Mouse (Mus musculus) embryonic facial prominence, embryonic 13.5 days (tissue): ENCODE measurements around the gene Hspb9. TPM values are rescaled to one million over a fixed set of nuclear protein-coding genes. Genes with fewer than 3 reads are reported as not detected.

Experiments used
- ATAC-seq: fragments of 200-750 bp; cut with Nextera tagmentation; 2 replicates; pipeline ENCODE4 v1.8.0; 2017; ENCODE audit warnings: low read depth; ENCODE audit not compliant: insufficient number of reproducible peaks, insufficient read depth, low FRiP score, low TSS enrichment
- H3K27ac ChIP-seq: fragments of 300-500 bp; sonication (generic); 2 replicates; pipeline ENCODE4 v1.5.1; 2015; ENCODE audit warnings: moderate library complexity, mild to moderate bottlenecking, inconsistent platforms
- H3K27me3 ChIP-seq: fragments of 300-500 bp; sonication (generic); 2 replicates; pipeline ENCODE4 v1.6.1; 2015; ENCODE audit warnings: mild to moderate bottlenecking, inconsistent platforms
- H3K36me3 ChIP-seq: fragments of 300-500 bp; sonication (generic); 2 replicates; pipeline ENCODE4 v1.6.1; 2015; ENCODE audit warnings: mild to moderate bottlenecking, inconsistent platforms
- H3K4me1 ChIP-seq: fragments of 300-500 bp; sonication (generic); 2 replicates; pipeline ENCODE4 v1.6.1; 2015; ENCODE audit warnings: inconsistent platforms
- H3K4me2 ChIP-seq: fragments of 300-500 bp; sonication (generic); 2 replicates; pipeline ENCODE4 v1.6.1; 2015; ENCODE audit warnings: moderate library complexity, mild to moderate bottlenecking, inconsistent platforms
- H3K4me3 ChIP-seq: fragments of 300-500 bp; sonication (generic); 2 replicates; pipeline ENCODE4 v1.5.1; 2015; ENCODE audit warnings: mild to moderate bottlenecking, inconsistent platforms
- H3K9ac ChIP-seq: fragments of 300-500 bp; sonication (generic); 2 replicates; pipeline ENCODE4 v1.6.1; 2015; ENCODE audit warnings: mild to moderate bottlenecking, inconsistent platforms
- H3K9me3 ChIP-seq: fragments of 300-500 bp; sonication (generic); 2 replicates; pipeline ENCODE4 v1.6.1; 2016; ENCODE audit warnings: inconsistent platforms
- WGBS: fragments of 180-500 bp; shearing (Covaris S2); methylation state at CpG from one replicate; pipeline ENCODE4 v1.1.7; 2015; ENCODE audit warnings: mixed read lengths; 5-methylcytosine and 5-hydroxymethylcytosine counted together
- polyA plus RNA-seq: library from polyadenylated mRNA; unstranded; fragments of >200 nt; fragmentation: Nextera tagmentation; extraction: Ambion mirVana; gene quantifications from 2 replicates; pipeline ENCODE4 v1.2.1, GENCODE M21; 2015

Gene Hspb9
- polyA plus RNA-seq, 1 experiment from 2014 or later = not detected

DNA sequence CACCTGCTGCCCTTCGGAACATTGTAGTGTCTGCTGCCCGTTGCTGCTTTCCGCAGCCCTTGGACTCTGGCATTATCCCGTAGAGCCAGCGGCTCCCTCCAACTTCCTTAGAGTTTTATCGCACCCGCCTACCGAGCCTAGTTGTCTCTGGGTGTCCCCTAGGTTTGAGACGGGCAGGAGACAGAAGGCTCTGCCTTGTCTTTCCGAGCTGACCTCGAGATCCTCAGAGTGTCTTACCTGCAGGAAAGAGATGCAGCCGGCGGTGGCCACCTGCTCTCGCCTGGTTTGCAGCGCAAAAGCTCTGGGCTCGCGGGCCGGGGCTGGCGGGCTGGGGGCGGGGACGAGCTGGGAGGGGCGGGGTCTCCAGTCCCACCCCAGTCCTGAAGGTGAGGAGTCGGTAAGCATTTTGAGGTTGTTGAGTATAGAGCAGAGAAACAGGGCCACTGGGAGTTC lies 21.5 kb upstream of the Hspb9 start, which contains the start of gene Zfp385c:
TSS of gene Zfp385c (minus strand) at position 292 of the 453 bp plus-strand sequence.
- Histone ChIP-seq H3K4me2 (peak within 1 kb of the TSS; percentile 67), H3K27me3 (peaks cover 27% of the 10 kb centered on the region), H3K4me1 (peaks cover 10% of the 10 kb centered on the region), H3K36me3 (no peaks in the 10 kb centered on the region), H3K4me3 (peak within 1 kb of the TSS; percentile 40), H3K9ac (peak within 1 kb of the TSS; percentile 52; the same call in 1 of the 2 replicates), H3K27ac (no peak within 1 kb of the TSS), H3K9me3 (no peaks in the 10 kb centered on the region)
- ATAC-seq = no peak
- 2% methylated on average over 23 of the region's 23 CpGs for WGBS

DNA sequence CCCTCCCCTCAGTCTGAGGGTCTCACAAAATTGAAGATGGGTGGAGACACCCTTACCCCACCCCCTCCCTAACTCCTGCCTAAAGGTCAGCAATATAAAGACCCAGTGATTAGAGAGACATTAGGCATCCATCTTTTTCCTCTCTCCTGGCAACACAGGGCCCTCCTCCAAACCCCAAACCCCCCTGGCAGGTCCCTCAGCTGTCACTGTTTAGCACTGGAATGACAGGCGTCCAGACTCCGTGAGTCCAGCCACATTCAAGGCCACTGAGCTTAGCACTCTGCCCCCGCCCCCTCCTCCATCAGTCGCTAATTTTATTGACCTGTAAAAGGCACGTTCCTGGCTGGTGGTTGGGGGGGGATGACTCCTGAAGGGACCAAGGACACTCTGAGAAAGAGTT lies 20.5 kb upstream of the Hspb9 start:
- Histone ChIP-seq H3K27me3 (peaks cover 27% of the 10 kb centered on the region), H3K27ac (no peak overlapping the region), H3K36me3 (no peaks in the 10 kb centered on the region), H3K4me1 (peaks cover 10% of the 10 kb centered on the region), H3K4me2 (no peak overlapping the region), H3K9ac (no peak overlapping the region), H3K9me3 (no peaks in the 10 kb centered on the region), H3K4me3 (no peak overlapping the region)
- no peak for ATAC-seq
- WGBS = 26% methylated on average over 5 of the region's 5 CpGs

DNA sequence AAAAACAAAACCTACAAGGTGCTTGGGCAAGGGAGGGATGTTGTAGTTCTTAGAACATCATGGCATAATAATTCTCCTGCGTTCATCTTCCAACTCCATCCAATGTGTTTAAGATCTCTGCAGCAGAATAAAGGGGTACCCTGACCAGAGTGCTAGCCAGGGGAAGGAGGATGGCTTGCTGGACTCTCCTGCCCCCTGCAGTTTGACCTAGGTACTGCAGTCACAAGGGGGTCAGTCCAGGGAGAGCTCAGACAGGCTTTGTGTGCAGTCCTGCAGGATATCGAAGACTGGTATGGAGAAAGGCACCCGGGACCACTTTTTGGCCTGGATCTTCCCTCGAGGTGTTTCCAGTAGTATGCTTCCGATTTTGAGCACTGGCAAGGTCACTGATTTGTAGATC lies 18.7 kb upstream of the Hspb9 start:
- Histone ChIP-seq H3K36me3 (no peaks in the 10 kb centered on the region), H3K4me1 (peaks cover 10% of the 10 kb centered on the region), H3K27me3 (peaks cover 27% of the 10 kb centered on the region), H3K9ac (no peak overlapping the region), H3K27ac (no peak overlapping the region), H3K4me3 (no peak overlapping the region), H3K9me3 (no peaks in the 10 kb centered on the region), H3K4me2 (no peak overlapping the region)
- 26% methylated on average over 5 of the region's 5 CpGs for WGBS
- ATAC-seq = no peak

DNA sequence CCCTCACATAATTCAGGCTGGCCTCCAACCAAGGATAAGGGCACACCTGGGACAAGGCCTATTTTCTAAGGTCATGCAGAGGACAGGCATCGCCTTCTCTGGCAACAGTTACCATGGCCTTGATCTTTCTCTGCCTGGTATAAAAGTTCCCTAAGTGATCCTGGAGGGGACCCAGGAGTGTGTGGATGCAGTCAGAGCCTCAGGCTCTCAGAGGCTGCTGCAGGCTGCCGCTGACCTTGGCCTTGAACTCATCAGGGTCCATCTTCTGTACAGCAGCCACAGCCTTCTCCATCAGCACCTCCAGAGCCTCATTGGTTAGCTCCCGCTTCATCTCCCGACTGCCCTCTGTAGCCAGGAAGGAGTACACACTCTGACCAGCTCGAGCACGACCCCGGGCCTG lies 15.7 kb upstream of the Hspb9 start:
- H3K4me1 ChIP-seq = peaks cover 14% of the 10 kb centered on the region
- H3K36me3 ChIP-seq = no peaks in the 10 kb centered on the region
- no peak for ATAC-seq
- H3K9me3 ChIP-seq = no peaks in the 10 kb centered on the region
- H3K4me2 ChIP-seq = no peak overlapping the region
- no peak overlapping the region for H3K27ac ChIP-seq
- no peak overlapping the region for H3K4me3 ChIP-seq
- no peak overlapping the region for H3K9ac ChIP-seq
- H3K27me3 ChIP-seq = peaks cover 10% of the 10 kb centered on the region
- 64% methylated on average over 7 of the region's 7 CpGs for WGBS

DNA sequence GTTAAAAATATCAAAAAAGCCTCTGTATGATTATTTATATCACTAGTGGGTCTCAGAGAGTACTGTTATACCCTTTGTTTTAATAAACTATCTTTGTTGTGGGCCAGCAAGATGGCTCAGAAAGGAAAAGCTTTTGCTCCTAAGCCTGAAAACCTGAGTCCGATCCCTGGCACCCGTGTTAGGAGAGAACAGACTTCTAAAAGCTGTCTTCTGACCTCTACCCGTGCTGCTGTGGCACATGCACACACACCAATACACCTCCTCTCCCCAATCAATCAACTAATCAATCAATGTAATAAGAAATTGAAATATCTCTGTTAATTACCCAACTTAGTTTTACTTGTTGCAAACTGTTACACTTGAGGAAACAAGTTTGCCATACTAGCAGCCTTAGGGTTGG lies 12.9 kb upstream of the Hspb9 start:
- no peak for ATAC-seq
- H3K4me2 ChIP-seq = peak overlapping the region; percentile 59
- H3K9me3 ChIP-seq = no peaks in the 10 kb centered on the region
- H3K4me3 ChIP-seq = no peak overlapping the region
- peaks cover 11% of the 10 kb centered on the region for H3K36me3 ChIP-seq
- 71% methylated on average over 3 of the region's 3 CpGs for WGBS
- no peak overlapping the region for H3K27ac ChIP-seq
- H3K4me1 ChIP-seq = peaks cover 23% of the 10 kb centered on the region
- no peak overlapping the region for H3K9ac ChIP-seq
- 0 out of 2 replicates have a peak, but pooled peaks cover 4% of the 10 kb centered on the region for H3K27me3 ChIP-seq

DNA sequence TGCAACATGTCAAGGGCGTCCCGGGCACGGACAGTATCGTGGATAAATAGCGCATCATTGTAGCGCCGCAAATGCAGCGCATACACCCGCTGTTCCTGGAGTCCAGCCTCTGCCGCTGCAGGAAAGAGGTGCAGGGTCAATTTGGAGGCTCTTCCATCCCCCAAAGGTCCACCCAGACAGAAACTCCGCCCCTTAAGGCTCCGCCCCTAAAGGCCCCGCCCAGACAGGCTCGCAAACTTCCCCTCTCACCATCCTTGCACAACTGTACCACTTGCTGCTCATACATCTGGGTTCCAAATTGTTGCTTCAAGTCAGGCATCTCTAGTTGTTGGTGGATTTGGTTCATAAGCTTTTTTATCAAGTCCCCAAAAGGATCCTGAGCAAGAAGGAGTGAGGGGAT lies 12.3 kb upstream of the Hspb9 start:
- Histone ChIP-seq H3K27ac (no peak overlapping the region), H3K27me3 (0 out of 2 replicates have a peak, but pooled peaks cover 4% of the 10 kb centered on the region), H3K36me3 (peaks cover 17% of the 10 kb centered on the region), H3K4me2 (peak overlapping the region; percentile 59), H3K9me3 (no peaks in the 10 kb centered on the region), H3K4me3 (peak overlapping the region; percentile 41), H3K9ac (peak overlapping the region; percentile 47; the same call in 1 of the 2 replicates), H3K4me1 (peaks cover 23% of the 10 kb centered on the region)
- no peak for ATAC-seq
- WGBS = 2% methylated on average over 14 of the region's 14 CpGs

DNA sequence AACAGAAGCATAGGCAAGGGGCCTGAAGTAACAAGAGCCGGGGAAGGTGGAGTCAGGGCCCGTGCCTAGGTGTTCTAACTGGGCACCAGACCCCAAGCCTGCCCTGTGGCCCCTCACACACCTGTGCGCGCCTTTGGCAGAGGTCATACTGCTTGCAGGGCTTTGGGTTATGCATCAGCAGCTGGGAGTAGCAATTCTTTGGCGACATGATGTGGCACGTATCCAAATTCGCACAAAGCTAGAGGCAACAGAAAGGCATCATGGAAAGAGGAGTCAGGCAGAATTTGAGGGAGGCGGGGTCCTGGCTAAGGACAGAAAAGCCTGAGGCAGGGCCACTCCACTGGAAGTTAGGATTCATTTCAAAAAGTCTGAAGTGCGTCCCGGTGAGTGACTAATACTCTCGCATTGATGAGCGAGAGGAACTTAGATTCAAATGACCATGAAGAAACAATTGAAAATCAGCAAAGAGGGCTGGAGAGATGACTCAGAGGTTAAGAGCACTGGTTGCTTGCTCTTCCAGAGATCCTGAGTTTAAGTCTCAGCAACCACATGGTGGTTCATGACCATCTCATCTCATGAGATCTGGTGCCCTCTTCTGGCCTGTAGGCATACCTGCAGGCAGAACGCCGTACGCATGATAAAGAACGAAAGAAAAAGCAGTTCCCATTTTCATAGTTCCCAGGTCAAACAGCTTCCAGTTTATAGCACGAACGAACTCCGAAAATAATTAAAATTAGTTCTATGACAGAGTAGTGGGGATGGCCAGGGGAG lies 11.4 kb upstream of the Hspb9 start:
- H3K4me3 ChIP-seq = 0 out of 2 replicates have a peak overlapping the region, but pooled peaks have one; percentile 12
- H3K4me1 ChIP-seq = peaks cover 23% of the 10 kb centered on the region

DNA sequence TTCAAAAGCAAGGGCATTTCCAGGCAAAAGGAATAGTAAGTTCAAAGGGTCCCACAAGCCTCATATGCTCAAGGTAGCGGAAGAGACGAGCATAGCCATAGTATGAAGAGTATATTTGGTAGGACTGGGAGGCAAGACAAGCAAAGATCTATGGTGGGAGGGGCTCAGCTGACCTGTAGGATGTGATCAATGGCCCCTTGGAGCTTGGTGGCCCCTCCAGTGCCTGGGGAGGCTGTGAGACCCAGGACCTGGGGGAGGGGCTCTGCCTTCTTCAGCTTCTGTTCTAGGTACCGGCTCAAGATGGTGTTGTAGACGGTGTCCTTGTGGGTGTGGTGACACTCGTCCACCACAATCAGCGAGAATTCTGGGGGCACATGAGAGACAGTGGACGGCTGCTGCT lies 10.7 kb upstream of the Hspb9 start:
- no peak for ATAC-seq
- WGBS = 56% methylated on average over 7 of the region's 7 CpGs

More for the DNA sequence above, 11.4 kb upstream of the Hspb9 start:
- WGBS = 32% methylated on average over 19 of the region's 19 CpGs
- no peak overlapping the region for H3K9ac ChIP-seq
- H3K27me3 ChIP-seq = 0 out of 2 replicates have a peak, but pooled peaks cover 4% of the 10 kb centered on the region
- ATAC-seq = no peak
- H3K27ac ChIP-seq = no peak overlapping the region
- peaks cover 26% of the 10 kb centered on the region for H3K36me3 ChIP-seq
- no peaks in the 10 kb centered on the region for H3K9me3 ChIP-seq
- H3K4me2 ChIP-seq = peak overlapping the region; percentile 48

DNA sequence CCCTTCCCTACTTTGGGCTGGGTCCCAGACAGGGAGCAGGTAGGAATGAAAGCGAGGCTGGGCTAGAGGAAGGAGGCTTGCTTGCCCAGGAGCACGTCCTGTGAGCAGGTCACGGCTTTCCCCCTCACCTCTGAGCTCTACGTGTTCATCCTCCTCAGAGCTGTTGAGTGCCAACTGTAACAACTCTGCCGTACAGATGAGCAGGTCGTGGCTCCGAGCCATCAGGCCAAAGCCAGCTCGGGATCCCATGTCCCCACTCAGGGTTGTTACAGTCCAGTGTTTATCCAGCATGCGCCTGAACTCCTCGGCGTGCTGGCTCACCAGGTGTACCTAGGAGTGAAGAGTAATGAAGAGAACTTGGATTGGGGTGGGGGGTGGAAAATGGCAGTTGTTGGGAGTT lies 10.3 kb upstream of the Hspb9 start:
- Histone ChIP-seq H3K4me3 (no peak overlapping the region), H3K4me2 (no peak overlapping the region), H3K27ac (no peak overlapping the region), H3K9ac (no peak overlapping the region), H3K27me3 (0 out of 2 replicates have a peak, but pooled peaks cover 4% of the 10 kb centered on the region), H3K36me3 (peaks cover 37% of the 10 kb centered on the region), H3K9me3 (no peaks in the 10 kb centered on the region), H3K4me1 (peaks cover 23% of the 10 kb centered on the region)
- no peak for ATAC-seq
- WGBS = 73% methylated on average over 11 of the region's 11 CpGs

More for the DNA sequence above, 10.7 kb upstream of the Hspb9 start:
- H3K9ac ChIP-seq = no peak overlapping the region
- H3K4me3 ChIP-seq = 0 out of 2 replicates have a peak overlapping the region, but pooled peaks have one; percentile 12
- peaks cover 23% of the 10 kb centered on the region for H3K4me1 ChIP-seq
- H3K27me3 ChIP-seq = 0 out of 2 replicates have a peak, but pooled peaks cover 4% of the 10 kb centered on the region
- no peak overlapping the region for H3K27ac ChIP-seq
- H3K9me3 ChIP-seq = no peaks in the 10 kb centered on the region
- peak overlapping the region; percentile 48 for H3K4me2 ChIP-seq
- peaks cover 33% of the 10 kb centered on the region for H3K36me3 ChIP-seq

DNA sequence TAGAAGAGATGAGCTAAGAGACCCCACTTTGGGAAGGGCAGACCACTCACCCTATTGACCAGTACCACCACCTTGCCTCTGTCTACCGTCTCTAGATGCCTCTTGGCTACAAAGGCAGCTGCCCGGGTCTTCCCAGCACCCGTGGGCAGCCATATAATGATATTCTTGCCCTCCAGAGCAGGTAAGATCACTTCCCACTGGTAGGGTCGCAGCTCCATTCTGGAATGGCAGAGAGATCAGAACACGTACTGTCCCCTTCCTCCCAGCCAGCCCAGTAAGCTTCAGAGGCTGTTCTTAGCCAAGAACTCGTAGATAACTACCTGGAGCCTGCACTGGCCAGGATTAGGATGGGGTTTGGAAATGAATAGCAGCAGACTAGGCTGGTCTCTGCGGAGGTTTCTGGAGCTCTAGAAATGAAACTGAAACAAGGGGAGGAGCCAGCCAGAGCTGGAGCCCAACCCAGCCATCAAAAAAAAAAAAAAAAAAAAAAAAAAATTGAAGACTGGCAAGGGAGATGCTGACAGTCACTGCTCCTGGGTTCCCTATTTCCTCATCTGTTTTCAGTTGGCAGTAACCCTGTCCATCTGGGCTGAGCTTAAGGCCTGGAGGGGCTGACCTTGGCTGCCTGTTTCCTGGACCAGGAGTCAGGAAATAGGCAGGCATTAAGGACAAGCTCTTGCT lies 9.7 kb upstream of the Hspb9 start, which contains the start of gene Dhx58:
TSS of gene Dhx58 (minus strand) at position 421 of the 681 bp plus-strand sequence.
- 56% methylated on average over 7 of the region's 7 CpGs for WGBS
- H3K4me2 ChIP-seq = peak within 1 kb of the TSS; percentile 26
- H3K27me3 ChIP-seq = 0 out of 2 replicates have a peak, but pooled peaks cover 4% of the 10 kb centered on the region
- no peak within 1 kb of the TSS; the same call in 1 of the 2 replicates for H3K27ac ChIP-seq
- H3K4me1 ChIP-seq = peaks cover 23% of the 10 kb centered on the region
- no peak for ATAC-seq
- no peaks in the 10 kb centered on the region for H3K9me3 ChIP-seq
- 0 out of 2 replicates have a peak within 1 kb of the TSS, but pooled peaks have one; percentile 37 for H3K9ac ChIP-seq
- H3K4me3 ChIP-seq = no peak within 1 kb of the TSS
- peaks cover 43% of the 10 kb centered on the region for H3K36me3 ChIP-seq

DNA sequence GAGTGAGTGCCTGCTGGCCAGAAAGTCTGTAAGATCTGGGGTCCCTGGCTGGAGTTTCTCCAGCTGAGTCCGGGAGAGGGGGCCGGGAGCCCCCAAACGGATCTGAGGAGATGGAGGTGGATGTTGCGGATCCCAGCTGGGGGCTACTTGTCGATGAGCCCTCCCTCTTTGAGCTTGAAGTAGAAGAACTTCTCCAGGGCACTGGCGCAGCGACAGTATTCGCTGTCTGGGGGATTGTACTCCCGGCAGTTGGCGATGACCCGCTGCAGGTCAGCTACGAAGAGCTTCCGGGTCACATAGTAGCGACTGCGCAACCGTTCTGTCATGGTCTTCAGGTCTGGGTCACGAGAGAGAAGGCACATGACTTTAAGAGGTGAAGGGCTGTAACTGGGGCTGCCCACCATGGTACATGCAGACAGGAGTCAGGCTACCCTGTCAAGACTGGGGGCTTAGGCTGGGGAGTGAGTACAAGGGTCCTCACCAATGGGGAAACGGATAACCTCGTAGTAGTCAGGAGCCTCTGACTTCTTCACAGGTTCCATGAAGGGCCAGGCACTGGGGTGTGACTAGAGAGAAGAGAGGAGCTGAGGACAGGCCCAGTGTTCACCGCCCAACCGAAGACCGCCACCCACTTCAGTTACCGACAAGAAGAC lies 8.4 kb upstream of the Hspb9 start:
- H3K4me1 ChIP-seq = peaks cover 23% of the 10 kb centered on the region
- H3K36me3 ChIP-seq = peaks cover 56% of the 10 kb centered on the region
- H3K9ac ChIP-seq = no peak overlapping the region
- H3K4me2 ChIP-seq = no peak overlapping the region
- no peak for ATAC-seq
- 92% methylated on average over 23 of the region's 23 CpGs for WGBS
- no peaks in the 10 kb centered on the region for H3K9me3 ChIP-seq
- H3K27me3 ChIP-seq = 0 out of 2 replicates have a peak, but pooled peaks cover 4% of the 10 kb centered on the region
- no peak overlapping the region for H3K27ac ChIP-seq
- no peak overlapping the region for H3K4me3 ChIP-seq
